Mouse (Mus musculus) forebrain, postnatal 0 days (tissue): ENCODE measurements around the gene Casc4. TPM values are rescaled to one million over a fixed set of nuclear protein-coding genes. Genes with fewer than 3 reads are reported as not detected.

Source experiments
- ATAC-seq: fragments of 200-750 bp; cut with Nextera tagmentation; 2 replicates; pipeline ENCODE4 v1.8.0; 2017; ENCODE audit warnings: mild to moderate bottlenecking, moderate library complexity
- DNase-seq: peaks from one replicate; pipeline ENCODE4 v3.0.0-alpha.2; 2015
- H3K27ac ChIP-seq: fragments of 300-500 bp; sonication (generic); 2 replicates; pipeline ENCODE4 v1.5.1; 2014; ENCODE audit warnings: low read depth, mild to moderate bottlenecking, antibody characterized with exemption, low read length, moderate library complexity, mixed read lengths
- H3K27me3 ChIP-seq: fragments of 300-500 bp; sonication (generic); 2 replicates; pipeline ENCODE4 v1.6.1; 2014; ENCODE audit warnings: mild to moderate bottlenecking, low read length, mixed read lengths; ENCODE audit not compliant: insufficient read depth
- H3K36me3 ChIP-seq: fragments of 300-500 bp; sonication (generic); 2 replicates; pipeline ENCODE4 v1.6.1; 2014; ENCODE audit warnings: mild to moderate bottlenecking, moderate library complexity; ENCODE audit not compliant: insufficient read depth
- H3K4me1 ChIP-seq: fragments of 300-500 bp; sonication (generic); 2 replicates; pipeline ENCODE4 v1.6.1; 2014; ENCODE audit warnings: antibody characterized with exemption; ENCODE audit not compliant: insufficient read depth
- H3K4me2 ChIP-seq: fragments of 300-500 bp; sonication (generic); 2 replicates; pipeline ENCODE4 v1.6.1; 2014; ENCODE audit warnings: low read depth, mild to moderate bottlenecking, moderate library complexity
- H3K4me3 ChIP-seq: fragments of 300-500 bp; sonication (generic); 2 replicates; pipeline ENCODE4 v1.5.1; 2014; ENCODE audit warnings: low read depth, low read length, mixed read lengths
- H3K9ac ChIP-seq: fragments of 300-500 bp; sonication (generic); 2 replicates; pipeline ENCODE4 v1.6.1; 2014; ENCODE audit warnings: mild to moderate bottlenecking
- H3K9me3 ChIP-seq: fragments of 300-500 bp; sonication (generic); 2 replicates; pipeline ENCODE4 v1.6.1; 2016; ENCODE audit warnings: low read length
- CTCF ChIP-seq: sonication (generic); IDR thresholded peaks from 2 replicates; pipeline ENCODE4 v1.5.1; 2016; ENCODE audit warnings: antibody characterized with exemption, control low read depth, low read depth
- WGBS: fragments of 180-500 bp; shearing (Covaris S2); extraction: QIAGEN DNeasy Blood & Tissue Kit; methylation state at CpG from one replicate; pipeline ENCODE4 v1.1.7; 2014; 5-methylcytosine and 5-hydroxymethylcytosine counted together
- polyA plus RNA-seq: library from polyadenylated mRNA; unstranded; fragments of >200 nt; fragmentation: Nextera tagmentation; extraction: Ambion mirVana; gene quantifications from 2 replicates; pipeline ENCODE4 v1.2.1, GENCODE M21; 2015
- total RNA-seq: library from RNA; depleted of rRNA; stranded (reverse); fragments of >200 nt; gene quantifications from 2 replicates; pipeline ENCODE4 v1.2.3, GENCODE M21; 2014; rRNA removed

The Casc4 gene
- total and polyA plus RNA-seq, 2 experiments from 2014 or later: 44.7 to 135 TPM

- Histone ChIP-seq H3K27me3 (no peaks in the 10 kb centered on the region), H3K9ac (peak overlapping the region; percentile 92), H3K27ac (no peak overlapping the region), H3K4me3 (peak overlapping the region; percentile 82), H3K4me1 (peaks cover 14% of the 10 kb centered on the region; the same call in 1 of the 2 replicates), H3K36me3 (peaks cover 4% of the 10 kb centered on the region; the same call in 1 of the 2 replicates), H3K4me2 (peak overlapping the region; percentile 70), H3K9me3 (no peaks in the 10 kb centered on the region)
- ATAC-seq (no peak), DNase-seq (no peak)
- TF ChIP-seq CTCF: no peak
- 8% methylated on average over 8 of the region's 8 CpGs for WGBS
Observed at GRCm38 (mm10) chr2:121957216-121957792, 90.5 kb downstream of the Casc4 start.

Other genes with a start within 250 kb of the Casc4 start
- gene Frmd5, start 59.9 kb upstream of the Casc4 start, total RNA-seq: 53.3 and 54.3 TPM in 2 replicates
- gene Frmd5, start 59.9 kb upstream of the Casc4 start, polyA plus RNA-seq: 10.3 and 15.7 TPM in 2 replicates
- gene Ctdspl2, start 89.0 kb downstream of the Casc4 start, total RNA-seq: 58.2 and 61.6 TPM in 2 replicates
- gene Ctdspl2, start 89.0 kb downstream of the Casc4 start, polyA plus RNA-seq: 23.5 and 30.7 TPM in 2 replicates
- 0.81 TPM in 1 of 2 replicates, not detected in the other for gene Mageb3, start 89.1 kb downstream of the Casc4 start, total RNA-seq
- gene Mageb3, start 89.1 kb downstream of the Casc4 start, polyA plus RNA-seq: 0.08 and 0.29 TPM in 2 replicates
- 18.6 and 23.2 TPM in 2 replicates for gene Eif3j1, start 161.6 kb downstream of the Casc4 start, total RNA-seq
- gene Eif3j1, start 161.6 kb downstream of the Casc4 start, polyA plus RNA-seq: 9.1 and 9.7 TPM in 2 replicates